Mouse (Mus musculus) lung, postnatal 0 days (tissue): ENCODE measurements at regions not wholly inside any gene's neighbourhood (a gene's known extent, or its start where the extent isn't known, plus 50 kb on each side); places are given as distances from the start of the nearest gene placed in this dataset.

Experiments
- ATAC-seq: fragments of 200-750 bp; cut with Nextera tagmentation; 2 replicates; pipeline ENCODE4 v1.8.0; 2017; ENCODE audit warnings: moderate library complexity
- DNase-seq: peaks from one replicate; pipeline ENCODE4 v3.0.0-alpha.2; 2016; ENCODE audit warnings: low spot score
- H3K27ac ChIP-seq: fragments of 300-500 bp; sonication (generic); 2 replicates; pipeline ENCODE4 v1.5.1; 2014; ENCODE audit warnings: antibody characterized with exemption, mild to moderate bottlenecking, low read length, mixed read lengths
- H3K27me3 ChIP-seq: fragments of 300-500 bp; sonication (generic); replicated peaks from 2 replicates; pipeline ENCODE4 v1.6.1; 2014; ENCODE audit warnings: low read length, mixed read lengths; ENCODE audit not compliant: insufficient read depth
- H3K36me3 ChIP-seq: fragments of 300-500 bp; sonication (generic); 2 replicates; pipeline ENCODE4 v1.6.1; 2014; ENCODE audit warnings: low read length, mixed read lengths; ENCODE audit not compliant: insufficient read depth
- H3K4me1 ChIP-seq: fragments of 300-500 bp; sonication (generic); 2 replicates; pipeline ENCODE4 v1.6.1; 2014; ENCODE audit warnings: antibody characterized with exemption, low read depth, low read length, mixed read lengths; ENCODE audit not compliant: insufficient read depth
- H3K4me2 ChIP-seq: fragments of 300-500 bp; sonication (generic); replicated peaks from 2 replicates; pipeline ENCODE4 v1.6.1; 2014; ENCODE audit warnings: low read depth, mild to moderate bottlenecking, low read length, moderate library complexity, mixed read lengths
- H3K4me3 ChIP-seq: fragments of 300-500 bp; sonication (generic); 2 replicates; pipeline ENCODE4 v1.5.1; 2014; ENCODE audit warnings: low read depth, low read length
- H3K9ac ChIP-seq: fragments of 300-500 bp; sonication (generic); replicated peaks from 2 replicates; pipeline ENCODE4 v1.6.1; 2014; ENCODE audit warnings: low read depth, mild to moderate bottlenecking
- H3K9me3 ChIP-seq: fragments of 300-500 bp; sonication (generic); 2 replicates; pipeline ENCODE4 v1.6.1; 2016; ENCODE audit warnings: low read length, mixed read lengths
- CTCF ChIP-seq: IDR thresholded peaks from 2 replicates; pipeline ENCODE4 v1.5.1; 2016; ENCODE audit warnings: antibody characterized with exemption, mild to moderate bottlenecking
- EP300 ChIP-seq: IDR thresholded peaks from 2 replicates; pipeline ENCODE4 v1.6.1; 2016; ENCODE audit warnings: antibody characterized with exemption, mild to moderate bottlenecking, control low read depth
- WGBS: fragments of 180-500 bp; shearing (Covaris S2); extraction: QIAGEN DNeasy Blood & Tissue Kit; methylation state at CpG from one replicate; pipeline ENCODE4 v1.1.7; 2014; 5-methylcytosine and 5-hydroxymethylcytosine counted together

GRCm38 (mm10) chr3:66400791-66401568 is 104.3 kb upstream of the Veph1 start:
- Histone ChIP-seq H3K4me2 (no peak overlapping the region), H3K9me3 (no peaks in the 10 kb centered on the region), H3K9ac (no peak overlapping the region), H3K27me3 (no peaks in the 10 kb centered on the region), H3K36me3 (no peaks in the 10 kb centered on the region), H3K4me1 (no peaks in the 10 kb centered on the region), H3K27ac (no peak overlapping the region), H3K4me3 (no peak overlapping the region)
- WGBS, result 45% methylated on average over 16 of the region's 16 CpGs
- ATAC-seq (peak; percentile 17; the same call in 1 of the 2 replicates), DNase-seq (no peak)
- TF ChIP-seq EP300 (no peak), CTCF (0 out of 2 replicates have a peak, but pooled peaks have one; percentile 4)

- no peak overlapping the region for H3K4me3 ChIP-seq
- H3K9me3 ChIP-seq, result no peaks in the 10 kb centered on the region
- H3K4me1 ChIP-seq, result no peaks in the 10 kb centered on the region
- DNase-seq (no peak), ATAC-seq (no peak)
- no peak overlapping the region for H3K9ac ChIP-seq
- H3K4me2 ChIP-seq, result no peak overlapping the region
- H3K27ac ChIP-seq, result no peak overlapping the region
- H3K36me3 ChIP-seq, result no peaks in the 10 kb centered on the region
- no peaks in the 10 kb centered on the region for H3K27me3 ChIP-seq
- WGBS, result 58% methylated on average over 12 of the region's 12 CpGs
- TF ChIP-seq CTCF (peak; percentile 45), EP300 (no peak)
Observed at GRCm38 (mm10) chr3:66398214-66399150, 101.8 kb upstream of the Veph1 start.

DNA sequence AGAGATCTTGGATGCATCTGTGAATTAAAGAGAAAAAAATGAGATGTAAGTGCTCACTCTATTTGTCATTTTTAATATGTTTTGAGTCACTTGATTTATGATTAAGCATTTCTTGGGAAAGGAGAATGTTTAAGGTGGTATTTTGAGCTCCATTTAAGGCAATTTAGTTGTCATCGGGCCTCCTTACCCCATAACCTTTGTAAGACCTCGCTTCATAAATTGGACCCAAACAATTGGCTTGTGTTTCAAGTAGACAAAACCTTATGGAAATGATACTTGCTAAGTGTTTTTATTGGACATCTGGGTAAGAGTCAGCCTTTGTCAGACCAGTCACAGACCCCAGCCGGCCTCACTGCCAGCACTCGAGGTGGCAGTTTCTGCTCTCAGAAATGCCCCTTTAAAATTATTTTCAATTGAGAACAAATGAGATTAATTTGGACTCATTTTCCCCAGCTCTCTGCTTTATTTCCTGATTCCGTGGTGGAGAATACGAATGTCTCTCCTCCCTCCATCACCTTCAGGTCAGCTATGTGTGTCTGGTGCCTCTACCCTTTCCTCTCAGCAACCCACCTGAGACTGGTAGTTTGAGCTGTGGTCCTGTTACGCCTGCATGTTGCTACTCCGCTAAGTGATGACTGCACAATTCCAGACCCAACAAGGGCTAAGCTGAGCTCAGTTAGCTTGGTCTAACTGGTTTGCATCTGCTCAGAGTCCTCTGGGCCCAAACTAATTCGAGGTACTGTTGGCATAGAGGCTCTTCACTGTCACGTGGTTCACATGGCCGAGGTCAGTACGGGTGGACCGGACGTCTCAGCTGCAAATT is 78.7 kb upstream of the Veph1 start:
- 66% methylated on average over 14 of the region's 14 CpGs for WGBS
- H3K27me3 ChIP-seq, result no peaks in the 10 kb centered on the region
- H3K9me3 ChIP-seq, result no peaks in the 10 kb centered on the region
- no peak overlapping the region for H3K4me2 ChIP-seq
- DNase-seq (no peak), ATAC-seq (no peak)
- H3K9ac ChIP-seq, result no peak overlapping the region
- no peaks in the 10 kb centered on the region for H3K36me3 ChIP-seq
- TF ChIP-seq EP300, result no peak
- TF ChIP-seq CTCF, result no peak
- H3K27ac ChIP-seq, result no peak overlapping the region
- no peak overlapping the region for H3K4me3 ChIP-seq
- H3K4me1 ChIP-seq, result no peaks in the 10 kb centered on the region

DNA sequence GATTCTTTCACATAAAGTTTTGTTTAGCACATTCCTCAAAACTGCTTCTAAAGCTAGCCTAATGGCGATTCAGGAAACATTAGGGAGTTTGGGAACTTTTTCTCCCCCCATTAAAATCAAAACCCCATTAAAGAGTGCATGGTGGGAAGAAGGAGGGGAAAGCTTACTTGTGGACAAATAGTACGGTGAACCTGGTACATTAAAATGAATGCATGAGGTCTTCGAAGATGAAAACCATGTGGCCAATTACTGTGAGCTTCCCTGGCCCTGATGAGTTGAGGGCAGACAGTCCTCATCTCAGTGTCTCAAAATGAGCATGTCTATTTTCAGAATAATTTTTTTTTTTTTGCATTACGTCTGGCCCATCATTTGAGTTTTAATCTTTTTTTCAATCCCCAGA is 78.0 kb upstream of the Veph1 start:
- 81% methylated on average over 4 of the region's 4 CpGs for WGBS
- TF ChIP-seq CTCF, result no peak
- TF ChIP-seq EP300, result no peak
- H3K9ac ChIP-seq, result no peak overlapping the region

DNA sequence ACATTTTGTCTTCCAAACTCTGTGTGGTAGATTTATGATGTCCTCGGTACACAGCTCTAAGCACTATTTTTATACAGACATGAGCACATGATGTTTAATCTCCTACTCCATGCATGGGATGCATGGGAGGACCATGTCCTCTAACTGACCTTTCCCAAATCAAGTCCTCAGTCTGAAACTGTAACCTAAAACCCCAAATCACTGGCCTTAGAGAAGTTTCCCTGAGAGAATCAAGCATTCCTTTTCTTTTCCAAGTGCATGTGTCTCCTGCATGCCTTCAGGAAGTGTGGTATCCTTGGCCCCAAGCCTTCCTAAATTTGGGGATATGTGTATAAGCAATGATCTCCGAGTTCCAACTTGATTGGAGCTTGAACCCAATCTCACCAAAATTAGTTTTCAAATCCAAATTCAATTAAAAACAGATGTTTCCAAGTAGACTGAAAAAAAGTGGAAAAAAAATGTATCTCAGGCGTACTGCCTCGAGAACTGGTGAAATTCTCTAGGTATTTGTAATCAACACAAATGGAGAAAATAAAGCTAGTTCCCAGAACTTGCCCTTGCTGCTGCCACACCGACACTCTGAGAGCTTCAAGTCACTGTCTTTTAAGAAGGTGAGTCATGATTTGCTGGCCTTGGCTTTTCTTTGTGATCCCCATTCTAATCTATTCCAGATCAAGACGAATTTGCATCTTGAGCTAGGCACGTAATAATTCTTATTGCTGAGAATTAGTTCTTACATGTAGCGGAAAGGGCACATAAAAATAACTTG is 77.4 kb upstream of the Veph1 start:
- DNase-seq (no peak), ATAC-seq (no peak)
- H3K27me3 ChIP-seq, result no peaks in the 10 kb centered on the region
- no peak overlapping the region for H3K4me2 ChIP-seq
- H3K4me3 ChIP-seq, result no peak overlapping the region
- H3K9ac ChIP-seq, result no peak overlapping the region
- H3K4me1 ChIP-seq, result no peaks in the 10 kb centered on the region
- no peak for TF ChIP-seq CTCF
- TF ChIP-seq EP300, result no peak
- no peaks in the 10 kb centered on the region for H3K36me3 ChIP-seq
- H3K9me3 ChIP-seq, result no peaks in the 10 kb centered on the region
- WGBS, result 69% methylated on average over 8 of the region's 8 CpGs
- no peak overlapping the region for H3K27ac ChIP-seq

More for the DNA sequence above, 78.0 kb upstream of the Veph1 start:
- Histone ChIP-seq H3K27ac (no peak overlapping the region), H3K4me1 (no peaks in the 10 kb centered on the region), H3K4me3 (no peak overlapping the region), H3K9me3 (no peaks in the 10 kb centered on the region), H3K27me3 (no peaks in the 10 kb centered on the region), H3K4me2 (no peak overlapping the region), H3K36me3 (no peaks in the 10 kb centered on the region)
- DNase-seq (no peak), ATAC-seq (no peak)
